Mouse (Mus musculus) CH12.LX (cell line): ENCODE data around the gene St6galnac4. TPM values are rescaled to one million over a fixed set of nuclear protein-coding genes. Genes with fewer than 3 reads are reported as not detected.

ENCODE experiments used
- DNase-seq: peaks from one replicate; pipeline ENCODE4 v3.0.0-alpha.2; 2013; ENCODE audit errors: extremely low read depth
- H3K27ac ChIP-seq: 2 replicates; pipeline ENCODE4 v1.5.1; 2012; ENCODE audit warnings: low read depth, mild to moderate bottlenecking, control low read depth, moderate library complexity; ENCODE audit not compliant: insufficient read depth
- H3K27me3 ChIP-seq: replicated peaks from 2 replicates; pipeline ENCODE3; 2012; ENCODE audit warnings: inconsistent platforms
- H3K36me3 ChIP-seq, 2 experiments: replicated peaks in 1 of 2; 2 replicates each; pipeline versions ENCODE3 to v1.6.1; 2012; ENCODE audit warnings: inconsistent platforms in 1 of 2, low read length in 1 of 2, mild to moderate bottlenecking in 1 of 2, mixed read lengths in 1 of 2, moderate library complexity in 1 of 2; ENCODE audit not compliant: control insufficient read depth in 1 of 2, insufficient read depth in 1 of 2
- H3K4me1 ChIP-seq, 2 experiments: 2 replicates each; pipeline ENCODE4 v1.6.1; 2012; ENCODE audit warnings: inconsistent platforms in 1 of 2, moderate library complexity in 1 of 2; ENCODE audit not compliant: insufficient read depth in 2 of 2, control insufficient read depth in 1 of 2
- H3K4me2 ChIP-seq: 2 replicates; pipeline ENCODE4 v1.6.1; 2012; ENCODE audit warnings: low read depth, mild to moderate bottlenecking, control low read depth; ENCODE audit not compliant: poor library complexity, insufficient read depth, severe bottlenecking
- H3K4me3 ChIP-seq, 3 experiments: fragments of 150-350 bp in 1 of 3; sonication (generic) in 1 of 3; replicated peaks in 1 of 3; 2 replicates each; pipeline versions ENCODE3 to v1.5.1; 2011 to 2012; ENCODE audit warnings: low read depth in 2 of 3, low read length in 2 of 3, mild to moderate bottlenecking in 2 of 3, moderate library complexity in 2 of 3, control low read depth in 1 of 3, improper control_type of control experiment in 1 of 3, inconsistent platforms in 1 of 3, mixed read lengths in 1 of 3; ENCODE audit not compliant: poor library complexity in 1 of 3
- H3K79me2 ChIP-seq: replicated peaks from 2 replicates; pipeline ENCODE4 v1.6.1; 2012; ENCODE audit warnings: mild to moderate bottlenecking, moderate library complexity; ENCODE audit not compliant: control insufficient read depth, poor library complexity, insufficient read depth, severe bottlenecking; ENCODE audit errors: extremely low read depth
- H3K9ac ChIP-seq: 2 replicates; pipeline ENCODE4 v1.6.1; 2012; ENCODE audit warnings: low read depth, mild to moderate bottlenecking, control low read depth, moderate library complexity; ENCODE audit not compliant: insufficient read depth
- H3K9me3 ChIP-seq: replicated peaks from 2 replicates; pipeline ENCODE3; 2012; ENCODE audit warnings: low read length, inconsistent platforms, mixed read lengths
- CHD2 ChIP-seq: IDR thresholded peaks from 2 replicates; pipeline ENCODE4 v1.6.1; 2011; ENCODE audit warnings: low read length, improper control_type of control experiment
- CTCF ChIP-seq, 2 experiments: IDR thresholded peaks in 1 of 2; conservative IDR thresholded peaks in 1 of 2; 2 replicates each; pipeline ENCODE4 v1.5.1; 2011 to 2012; ENCODE audit warnings: low read depth in 2 of 2, low read length in 2 of 2, improper control_type of control experiment in 1 of 2, inconsistent platforms in 1 of 2, mild to moderate bottlenecking in 1 of 2, moderate library complexity in 1 of 2
- E2F4 ChIP-seq: IDR thresholded peaks from 2 replicates; pipeline ENCODE4 v1.6.1; 2011; ENCODE audit warnings: low read depth, low read length, improper control_type of control experiment; ENCODE audit not compliant: insufficient replicate concordance
- ETS1 ChIP-seq: conservative IDR thresholded peaks from 2 replicates; pipeline ENCODE4 v1.6.1; 2012; ENCODE audit warnings: low read depth, mild to moderate bottlenecking, inconsistent platforms, low read length, improper control_type of control experiment, moderate library complexity
- GABPA ChIP-seq: IDR thresholded peaks from 2 replicates; pipeline ENCODE4 v1.6.1; 2012; ENCODE audit warnings: low read depth, low read length, improper control_type of control experiment, inconsistent platforms; ENCODE audit not compliant: insufficient replicate concordance
- HCFC1 ChIP-seq: IDR thresholded peaks from 2 replicates; pipeline ENCODE4 v1.6.1; 2012; ENCODE audit warnings: low read depth, mild to moderate bottlenecking, inconsistent platforms, low read length, improper control_type of control experiment
- JUN ChIP-seq: IDR thresholded peaks from 2 replicates; pipeline ENCODE4 v1.6.1; 2011; ENCODE audit warnings: low read depth, mild to moderate bottlenecking, low read length, improper control_type of control experiment, moderate library complexity; ENCODE audit not compliant: insufficient read depth
- JUND ChIP-seq: conservative IDR thresholded peaks from 2 replicates; pipeline ENCODE4 v1.6.1; 2011; ENCODE audit warnings: low read depth, low read length, improper control_type of control experiment
- MAX ChIP-seq: IDR thresholded peaks from 2 replicates; pipeline ENCODE4 v1.6.1; 2011; ENCODE audit warnings: low read length, improper control_type of control experiment
- MEF2A ChIP-seq: IDR thresholded peaks from 2 replicates; pipeline ENCODE4 v1.6.1; 2014; ENCODE audit warnings: low read depth, mild to moderate bottlenecking, inconsistent platforms, low read length, improper control_type of control experiment, borderline replicate concordance
- NELFE ChIP-seq: IDR thresholded peaks from 2 replicates; pipeline ENCODE4 v1.6.1; 2011; ENCODE audit warnings: low read depth, low read length, improper control_type of control experiment
- NRF1 ChIP-seq: IDR thresholded peaks from 2 replicates; pipeline ENCODE4 v1.6.1; 2014; ENCODE audit warnings: low read depth, mild to moderate bottlenecking, inconsistent platforms, low read length, improper control_type of control experiment, moderate library complexity
- PAX5 ChIP-seq: IDR thresholded peaks from 2 replicates; pipeline ENCODE4 v1.6.1; 2012; ENCODE audit warnings: low read length, inconsistent platforms, mixed read lengths
- RCOR1 ChIP-seq: conservative IDR thresholded peaks from 2 replicates; pipeline ENCODE4 v1.6.1; 2012; ENCODE audit warnings: low read depth, mild to moderate bottlenecking, inconsistent platforms, low read length, improper control_type of control experiment
- TBP ChIP-seq: conservative IDR thresholded peaks from 2 replicates; pipeline ENCODE4 v1.6.1; 2011; ENCODE audit warnings: low read depth, low read length, improper control_type of control experiment
- UBTF ChIP-seq: IDR thresholded peaks from 2 replicates; pipeline ENCODE4 v1.6.1; 2012; ENCODE audit warnings: low read depth, mild to moderate bottlenecking, inconsistent platforms, low read length, improper control_type of control experiment, moderate library complexity
- ZMIZ1 ChIP-seq: IDR thresholded peaks from 2 replicates; pipeline ENCODE4 v1.6.1; 2012; ENCODE audit warnings: low read depth, mild to moderate bottlenecking, inconsistent platforms, low read length, improper control_type of control experiment
- dilution Hi-C: fragments of 300-500 bp; cut with MboI; formaldehyde crosslinking; loops from 2 replicates; pipeline ENCODE4 v1.14.3; 2020; ENCODE audit warnings: low sequenced_read_pairs; ENCODE audit not compliant: extremely low pct_unique_long_range_greater_than_20kb, extremely low pct_ligation_motif_present
- in situ Hi-C: fragments of 300-500 bp; cut with MboI; formaldehyde crosslinking; loops from 3 replicates; pipeline ENCODE4 v1.14.3; 2019; ENCODE audit warnings: low sequenced_read_pairs, low pct_ligation_motif_present, low pct_unique_long_range_greater_than_20kb, mixed read lengths
- polyA plus RNA-seq: library from polyadenylated mRNA; unstranded; fragments of >175 nt; gene quantifications from 2 replicates; pipeline ENCODE4 v1.2.1, GENCODE M21; 2012; ENCODE audit warnings: low read depth; ENCODE audit not compliant: insufficient read length
- total RNA-seq, 2 experiments: library from RNA; depleted of rRNA; stranded (reverse); fragments of 300-350 nt in 1 of 2; fragments of >200 nt in 1 of 2; gene quantifications; 2 replicates each; pipeline ENCODE4 v1.2.3; 2012 to 2014

Gene St6galnac4
- total and polyA plus RNA-seq, 3 experiments = 51.9 to 81.7 (median 58.3) TPM

- H3K4me3 ChIP-seq = no peak overlapping the region
- in situ Hi-C loops = no loop called here
- TF ChIP-seq MEF2A (no peak), ETS1 (no peak)
- no peak for DNase-seq
- dilution Hi-C loops = no loop called here
- no peak overlapping the region for H3K9ac ChIP-seq
- no peak overlapping the region for H3K27ac ChIP-seq
- no peak overlapping the region for H3K4me2 ChIP-seq
- H3K27me3 ChIP-seq = no peaks in the 10 kb centered on the region
- H3K4me1 ChIP-seq = peaks cover 0 to 14% of the 10 kb centered on the region in 2 experiments; a peak in 2 of 4 replicates
- H3K79me2 ChIP-seq = no peaks in the 10 kb centered on the region
- peaks cover 51 to 84% of the 10 kb centered on the region in 2 experiments for H3K36me3 ChIP-seq
- H3K9me3 ChIP-seq = no peaks in the 10 kb centered on the region
These were observed 10.4 kb downstream of the St6galnac4 start for GRCm38 (mm10) chr2:32597248-32597647.

GRCm38 (mm10) chr2:32597699-32598098 is 10.8 kb downstream of the St6galnac4 start:
- Histone ChIP-seq H3K9ac (no peak overlapping the region), H3K27ac (no peak overlapping the region), H3K4me2 (no peak overlapping the region), H3K9me3 (no peaks in the 10 kb centered on the region), H3K79me2 (no peaks in the 10 kb centered on the region), H3K4me3 (no peak overlapping the region), H3K27me3 (no peaks in the 10 kb centered on the region), H3K4me1 (peaks cover 0 to 18% of the 10 kb centered on the region in 2 experiments; a peak in 2 of 4 replicates), H3K36me3 (peaks cover 50 to 80% of the 10 kb centered on the region in 2 experiments)
- DNase-seq = no peak
- no peak for TF ChIP-seq RCOR1
- no peak for TF ChIP-seq JUN
- TF ChIP-seq UBTF = no peak
- no peak for TF ChIP-seq NRF1
- no peak for TF ChIP-seq JUND
- TF ChIP-seq ZMIZ1 = no peak
- no peak for TF ChIP-seq MAX
- no peak for TF ChIP-seq TBP
- TF ChIP-seq E2F4 = no peak
- no peak for TF ChIP-seq GABPA
- TF ChIP-seq PAX5 = no peak
- TF ChIP-seq NELFE = no peak
- TF ChIP-seq CTCF (conservative IDR thresholded peaks at IDR 0.05 in 1 of 2, IDR thresholded peaks at IDR 0.05 in 1 of 2; ENCODE audit: low read depth in 2 of 2, low read length in 2 of 2) = no peak
- TF ChIP-seq CHD2 = no peak
- no peak for TF ChIP-seq HCFC1
- in situ Hi-C loops (no loop called here), dilution Hi-C loops (no loop called here)
